In the genomic region with DNA sequence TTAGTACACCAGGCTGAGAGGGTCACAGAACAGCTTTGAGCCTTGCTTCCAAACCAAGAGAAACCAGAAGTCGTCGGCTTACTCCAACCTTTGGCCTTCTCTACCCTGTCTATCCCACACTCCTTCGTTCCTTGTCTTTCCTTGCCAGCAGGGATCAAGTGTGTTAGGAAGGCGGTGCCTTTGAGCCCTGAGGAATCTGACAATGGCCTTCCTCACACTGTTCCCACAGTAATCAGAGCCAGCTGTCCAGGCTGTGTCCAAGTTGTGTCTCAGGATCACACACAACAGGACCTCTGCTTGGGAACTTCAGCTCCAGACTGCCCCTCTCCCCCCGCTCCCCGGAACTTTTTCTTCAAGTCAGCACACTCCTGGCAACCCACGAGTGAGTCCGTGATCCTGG, we compare ENCODE assay signal across 13 mouse cellular contexts.
DNase-seq lines count a peak whose midpoint lies in the region; ATAC-seq lines count a peak whose summit lies in the region.
"Had no signal": no experiment of that assay in that cellular context is flagged by ENCODE, and none has a peak within 500 bp of the region (broad histone marks: within the 10 kb centered on the region; RNA-seq: fewer than 3 reads in every experiment).

No protein-coding gene starts in this region.

- peak overlapping the region; percentile 21 to 61; a peak in 3 of 4 replicates for H3K27ac ChIP-seq in heart, embryonic 14.5 days (replicated peaks in 1 of 2; ENCODE audit: control insufficient read depth in 1 of 2, insufficient read depth in 1 of 2, low read depth in 2 of 2, low read length in 2 of 2)
- peak overlapping the region; percentile 44; the same call in 1 of the 2 replicates for H3K27ac ChIP-seq in kidney, embryonic 16.5 days (ENCODE audit: low read length)
- H3K27ac ChIP-seq: hindbrain, embryonic 14.5 days had no signal

- DNase-seq in urinary bladder, postnatal 14 days (ENCODE audit: low spot score), result peak; percentile 6
- DNase-seq in urinary bladder, postnatal 10 days (ENCODE audit: low spot score), result no peak
- DNase-seq in adrenal gland, adult 18-20 months (ENCODE audit: low spot score in 2 of 2), result no peak
- DNase-seq in liver, result no peak
- no peak for DNase-seq in cerebellum, postnatal 14 days
- DNase-seq: adrenal gland, postnatal 25 days; cerebellum, postnatal 10 days had no signal

- no peak overlapping the region; the same call in 1 of the 2 replicates for H3K9ac ChIP-seq in heart, embryonic 14.5 days (ENCODE audit: low read length)
- H3K9ac ChIP-seq in kidney, embryonic 16.5 days (replicated peaks; ENCODE audit: low read length), result no peak overlapping the region
- H3K9ac ChIP-seq: hindbrain, embryonic 14.5 days; lung, embryonic 14.5 days had no signal

- H3K4me1 ChIP-seq in heart, embryonic 14.5 days (ENCODE audit: control insufficient read depth in 2 of 2, insufficient read depth in 2 of 2, low read length in 2 of 2), result peaks cover 18 to 28% of the 10 kb centered on the region in 2 experiments
- H3K4me1 ChIP-seq in kidney, embryonic 16.5 days (ENCODE audit: insufficient read depth, low read length), result peaks cover 12% of the 10 kb centered on the region

- H3K4me3 ChIP-seq in heart, embryonic 14.5 days (ENCODE audit: control insufficient read depth in 1 of 2, insufficient read depth in 1 of 2, low read depth in 1 of 2, low read length in 2 of 2), result no peak overlapping the region
- H3K4me3 ChIP-seq in kidney, embryonic 16.5 days (ENCODE audit: low read length), result no peak overlapping the region

- H3K4me2 ChIP-seq in heart, embryonic 14.5 days (ENCODE audit: low read length), result no peak overlapping the region
- no peak overlapping the region for H3K4me2 ChIP-seq in kidney, embryonic 16.5 days (replicated peaks; ENCODE audit: low read depth, low read length)
- H3K4me2 ChIP-seq: hindbrain, embryonic 14.5 days; lung, embryonic 14.5 days had no signal

- H3K9me3 ChIP-seq in heart, embryonic 14.5 days (ENCODE audit: control insufficient read depth, low read length), result no peaks in the 10 kb centered on the region
- H3K9me3 ChIP-seq in kidney, embryonic 16.5 days (ENCODE audit: low read length), result no peaks in the 10 kb centered on the region
- H3K9me3 ChIP-seq: G1E had no signal

- no peaks in the 10 kb centered on the region for H3K27me3 ChIP-seq in heart, embryonic 14.5 days (ENCODE audit: control insufficient read depth, insufficient read depth, low read length)
- H3K27me3 ChIP-seq in kidney, embryonic 16.5 days (ENCODE audit: insufficient read depth, low read length), result no peaks in the 10 kb centered on the region

- ATAC-seq in heart, embryonic 14.5 days (ENCODE audit: insufficient number of reproducible peaks, insufficient read depth, low FRiP score, low read depth), result no peak
- ATAC-seq in kidney, embryonic 16.5 days (ENCODE audit: low FRiP score, low TSS enrichment), result no peak
- ATAC-seq: forebrain, embryonic 16.5 days had no signal

- H3K36me3 ChIP-seq in heart, embryonic 14.5 days (ENCODE audit: control insufficient read depth, insufficient read depth, low read length), result no peaks in the 10 kb centered on the region
- H3K36me3 ChIP-seq in kidney, embryonic 16.5 days (ENCODE audit: insufficient read depth, low read length), result no peaks in the 10 kb centered on the region

- WGBS in heart, embryonic 14.5 days, result 74% methylated on average over 8 of the region's 8 CpGs
- 63% methylated on average over 8 of the region's 8 CpGs for WGBS in kidney, embryonic 16.5 days
